Mouse (Mus musculus) adrenal gland, postnatal 36 days (tissue): ENCODE data around the gene Sh3glb1. TPM values are rescaled to one million over a fixed set of nuclear protein-coding genes. Genes with fewer than 3 reads are reported as not detected.

Experiments used
- DNase-seq, 2 experiments: peaks; one replicate each; pipeline ENCODE4 v3.0.0; 2021; ENCODE audit warnings: mixed read lengths in 1 of 2
- total RNA-seq, 2 experiments: library from RNA; stranded (reverse); gene quantifications; 2 replicates each; pipeline ENCODE4 v1.2.3; 2021

Sh3glb1 gene
- total RNA-seq, 2 experiments from 2014 or later = 187 to 216 TPM

- DNase-seq = no peak
Observed at GRCm38 (mm10) chr3:144669944-144670874, 49.9 kb downstream of the Sh3glb1 start.

- DNase-seq = peak in 1 of 2 experiments; percentile 9
Observed at GRCm38 (mm10) chr3:144669457-144669864, 50.7 kb downstream of the Sh3glb1 start.

GRCm38 (mm10) chr3:144668949-144669348, 51.2 kb downstream of the Sh3glb1 start:
- DNase-seq = no peak

- no peak for DNase-seq
Observed at GRCm38 (mm10) chr3:144668039-144668438, 52.1 kb downstream of the Sh3glb1 start.

- peak; percentile 72 to 75 for DNase-seq
Observed at GRCm38 (mm10) chr3:144664363-144665299, 55.5 kb downstream of the Sh3glb1 start.

- no peak for DNase-seq
Observed at GRCm38 (mm10) chr3:144663415-144664093, 56.6 kb downstream of the Sh3glb1 start.

GRCm38 (mm10) chr3:144662215-144662852, 57.8 kb downstream of the Sh3glb1 start:
- DNase-seq = no peak

GRCm38 (mm10) chr3:144661439-144661838, 58.7 kb downstream of the Sh3glb1 start:
- no peak for DNase-seq

GRCm38 (mm10) chr3:144644202-144644601, 75.9 kb downstream of the Sh3glb1 start:
- DNase-seq = no peak

- peak; percentile 51 to 55 for DNase-seq
Observed at GRCm38 (mm10) chr3:144643301-144643871, 76.7 kb downstream of the Sh3glb1 start.

GRCm38 (mm10) chr3:144642141-144642540, 78.0 kb downstream of the Sh3glb1 start:
- DNase-seq = no peak

GRCm38 (mm10) chr3:144640033-144640432, 80.1 kb downstream of the Sh3glb1 start:
- DNase-seq = no peak

GRCm38 (mm10) chr3:144639387-144639786, 80.7 kb downstream of the Sh3glb1 start:
- no peak for DNase-seq

GRCm38 (mm10) chr3:144638110-144638509, 82.0 kb downstream of the Sh3glb1 start:
- DNase-seq = no peak

GRCm38 (mm10) chr3:144635236-144635635, 84.9 kb downstream of the Sh3glb1 start:
- DNase-seq = no peak

Other genes starting within 250 kb of the Sh3glb1 start
- gene Hs2st1, start 150.2 kb downstream of the Sh3glb1 start, total RNA-seq = 10 to 100 TPM; 15.9 to 19.2 TPM
- 100 to 1,000 TPM; 354 to 359 TPM for gene Selenof, start 150.0 kb downstream of the Sh3glb1 start, total RNA-seq
- gene Clca3a1, start 40.6 kb upstream of the Sh3glb1 start, total RNA-seq = 1 to 10 TPM; 3.4 to 5.9 TPM
- gene Clca3a2, start 99.2 kb upstream of the Sh3glb1 start, total RNA-seq = under 1 TPM in 1 of 2 experiments, not detected in 1; 0.10 TPM
- gene Clca3b, start 129.0 kb upstream of the Sh3glb1 start, total RNA-seq = not detected
- not detected for gene Clca4b, start 212.2 kb upstream of the Sh3glb1 start, total RNA-seq